Mouse (Mus musculus) erythroblast, embryonic 14.5 days (primary cell): ENCODE results near the gene Vmn1r112.
"Not testable (repeated sequence)": the region's sequence is repeated elsewhere in the genome, so short reads cannot be mapped to it uniquely, and the experiment has no call there.

Experiments used
- GATA1 ChIP-seq: IDR thresholded peaks from 2 replicates; pipeline ENCODE4 v1.6.1; 2012; ENCODE audit warnings: low read length, inconsistent platforms, mixed read lengths
- TAL1 ChIP-seq: IDR thresholded peaks from 3 replicates; pipeline ENCODE4 v1.6.1; 2012; ENCODE audit warnings: low read length, inconsistent platforms, mixed read lengths

GRCm38 (mm10) chr7:20812086-20812485 lies 41.1 kb downstream of the Vmn1r112 start, which contains the start of gene Vmn1r114:
- not testable (repeated sequence) for TF ChIP-seq GATA1, TAL1
